Mouse (Mus musculus) ES-Bruce4 (cell line): ENCODE measurements around the gene Arhgap8.

Experiments used
- CTCF ChIP-seq: IDR thresholded peaks from one replicate; pipeline ENCODE4 v1.8.1; 2011; ENCODE audit warnings: low read depth, low read length
- POLR2A ChIP-seq: IDR thresholded peaks from one replicate; pipeline ENCODE4 v1.8.1; 2011; ENCODE audit warnings: low read length; ENCODE audit not compliant: insufficient read depth

DNA sequence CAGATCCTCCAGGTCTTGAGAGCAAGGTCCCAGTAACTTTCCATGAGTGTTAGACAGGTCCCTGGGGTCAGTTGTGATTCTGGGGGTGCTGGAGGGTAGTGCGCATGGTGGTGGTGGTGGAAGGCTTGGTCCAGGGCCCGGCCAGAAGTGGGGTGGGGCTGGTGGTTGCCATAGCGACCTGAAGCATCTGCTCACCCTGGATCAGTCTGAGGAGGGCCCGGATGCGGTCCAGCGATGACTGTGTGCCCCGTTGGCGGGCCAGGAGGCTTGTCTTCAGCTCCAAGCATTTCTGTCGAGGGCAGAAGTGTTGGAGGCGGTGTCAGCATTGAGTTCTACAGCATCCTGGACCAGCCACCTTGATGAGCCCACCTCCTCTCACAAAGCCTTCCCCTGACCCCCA, 67.3 kb downstream of the Arhgap8 start:
- no peak for TF ChIP-seq CTCF
- no peak for TF ChIP-seq POLR2A
